Mouse (Mus musculus) urinary bladder, adult 2 months (tissue): ENCODE data around the gene Mtrex. TPM values are rescaled to one million over a fixed set of nuclear protein-coding genes. Genes with fewer than 3 reads are reported as not detected.

Experiments
- DNase-seq: peaks from one replicate; pipeline ENCODE4 v3.0.0; 2022; ENCODE audit warnings: low spot score
- polyA plus RNA-seq: library from polyadenylated mRNA; depleted of rRNA; stranded (reverse); fragments of >200 nt; gene quantifications from 2 replicates; pipeline ENCODE4 v1.2.3, GENCODE M21; 2012

The Mtrex gene
- polyA plus RNA-seq, 1 experiment: 36.1 TPM

GRCm38 (mm10) chr13:112867381-112867780 lies 59.8 kb downstream of the Mtrex start:
- no peak for DNase-seq

- no peak for DNase-seq
Observed at GRCm38 (mm10) chr13:112866782-112867181, 60.4 kb downstream of the Mtrex start.

- no peak for DNase-seq
Observed at GRCm38 (mm10) chr13:112862978-112863677, 64.1 kb downstream of the Mtrex start.

- no peak for DNase-seq
Observed at GRCm38 (mm10) chr13:112862342-112862741, 64.9 kb downstream of the Mtrex start.

- no peak for DNase-seq
Observed at GRCm38 (mm10) chr13:112861825-112862306, 65.3 kb downstream of the Mtrex start.

- DNase-seq: no peak
Observed at GRCm38 (mm10) chr13:112860911-112861310, 66.3 kb downstream of the Mtrex start.

- no peak for DNase-seq
Observed at GRCm38 (mm10) chr13:112860370-112860769, 66.8 kb downstream of the Mtrex start.

- DNase-seq: no peak
Observed at GRCm38 (mm10) chr13:112859574-112860134, 67.5 kb downstream of the Mtrex start.

- DNase-seq: no peak
Observed at GRCm38 (mm10) chr13:112857921-112858320, 69.3 kb downstream of the Mtrex start.

- no peak for DNase-seq
Observed at GRCm38 (mm10) chr13:112854402-112854801, 72.8 kb downstream of the Mtrex start.

GRCm38 (mm10) chr13:112853710-112854316 lies 73.4 kb downstream of the Mtrex start:
- DNase-seq: no peak

GRCm38 (mm10) chr13:112845931-112846330 lies 81.3 kb downstream of the Mtrex start:
- no peak for DNase-seq

- no peak for DNase-seq
Observed at GRCm38 (mm10) chr13:112840241-112841087, 86.7 kb downstream of the Mtrex start.

- DNase-seq: no peak
Observed at GRCm38 (mm10) chr13:112838562-112839232, 88.5 kb downstream of the Mtrex start.

- DNase-seq: no peak
Observed at GRCm38 (mm10) chr13:112837621-112838155, 89.5 kb downstream of the Mtrex start.

GRCm38 (mm10) chr13:112836951-112837350 lies 90.2 kb downstream of the Mtrex start:
- DNase-seq: no peak

- no peak for DNase-seq
Observed at GRCm38 (mm10) chr13:112835113-112835512, 92.1 kb downstream of the Mtrex start.

GRCm38 (mm10) chr13:112833895-112834263 lies 93.3 kb downstream of the Mtrex start:
- DNase-seq: no peak

GRCm38 (mm10) chr13:112833253-112833894 lies 93.8 kb downstream of the Mtrex start:
- DNase-seq: no peak

GRCm38 (mm10) chr13:112832589-112832988 lies 94.6 kb downstream of the Mtrex start:
- no peak for DNase-seq

GRCm38 (mm10) chr13:112829619-112830018 lies 97.6 kb downstream of the Mtrex start:
- no peak for DNase-seq
